ENCODE assay signal across 21 mouse cellular contexts in genomic region chr17:45986915-45987314, GRCm38 (mm10). TPM values are rescaled to one million over a fixed set of nuclear protein-coding genes. Genes with fewer than 3 reads are reported as not detected.
DNase-seq lines count a peak whose midpoint lies in the region; ATAC-seq and TF ChIP-seq lines count a peak whose summit lies in the region.
"Had no signal": no experiment of that assay in that cellular context is flagged by ENCODE, and none has a peak within 500 bp of the region (broad histone marks: within the 10 kb centered on the region; RNA-seq: fewer than 3 reads in every experiment).

No protein-coding gene starts in this region.

- no peaks in the 10 kb centered on the region for H3K4me1 ChIP-seq in kidney, postnatal 0 days (replicated peaks; ENCODE audit: insufficient read depth, low read length)
- peaks cover 2% of the 10 kb centered on the region for H3K4me1 ChIP-seq in lung, embryonic 16.5 days (replicated peaks; ENCODE audit: control insufficient read depth, insufficient read depth, low read length)
- H3K4me1 ChIP-seq in limb, embryonic 12.5 days (replicated peaks) = no peaks in the 10 kb centered on the region
- H3K4me1 ChIP-seq: embryonic facial prominence, embryonic 15.5 days; heart, embryonic 15.5 days; hindbrain, embryonic 15.5 days had no signal

- ATAC-seq in kidney, postnatal 0 days (replicated peaks; ENCODE audit: low FRiP score, low read depth) = peak; percentile 43; the same call in 1 of the 2 replicates
- no peak for ATAC-seq in lung, embryonic 16.5 days (ENCODE audit: low read depth)
- ATAC-seq in limb, embryonic 12.5 days (ENCODE audit: insufficient number of reproducible peaks, insufficient read depth, low FRiP score, low TSS enrichment, low read depth) = peak; percentile 37; the same call in 1 of the 2 replicates
- ATAC-seq: forebrain, embryonic 14.5 days; Patski had no signal

- H3K4me3 ChIP-seq in kidney, postnatal 0 days (replicated peaks; ENCODE audit: low read depth, low read length) = no peak overlapping the region
- no peak overlapping the region for H3K4me3 ChIP-seq in lung, embryonic 16.5 days (ENCODE audit: low read length)
- no peak overlapping the region for H3K4me3 ChIP-seq in limb, embryonic 12.5 days (replicated peaks)
- H3K4me3 ChIP-seq: embryonic facial prominence, embryonic 15.5 days; heart, embryonic 15.5 days; hindbrain, embryonic 15.5 days had no signal

- no peaks in the 10 kb centered on the region for H3K36me3 ChIP-seq in kidney, postnatal 0 days (ENCODE audit: insufficient read depth, low read length)
- no peaks in the 10 kb centered on the region for H3K36me3 ChIP-seq in lung, embryonic 16.5 days (ENCODE audit: control insufficient read depth, insufficient read depth, low read length)
- H3K36me3 ChIP-seq in limb, embryonic 12.5 days = no peaks in the 10 kb centered on the region
- H3K36me3 ChIP-seq: embryonic facial prominence, embryonic 15.5 days; G1E; heart, embryonic 15.5 days; hindbrain, embryonic 15.5 days had no signal

- no peaks in the 10 kb centered on the region for H3K27me3 ChIP-seq in kidney, postnatal 0 days (ENCODE audit: insufficient read depth, low read length)
- H3K27me3 ChIP-seq in lung, embryonic 16.5 days (ENCODE audit: control insufficient read depth, insufficient read depth, low read depth, low read length) = no peaks in the 10 kb centered on the region
- no peaks in the 10 kb centered on the region for H3K27me3 ChIP-seq in limb, embryonic 12.5 days
- H3K27me3 ChIP-seq: embryonic facial prominence, embryonic 15.5 days; heart, embryonic 15.5 days; hindbrain, embryonic 15.5 days; Patski had no signal

- H3K27ac ChIP-seq in kidney, postnatal 0 days = no peak overlapping the region
- peak overlapping the region; percentile 62 for H3K27ac ChIP-seq in lung, embryonic 16.5 days (ENCODE audit: low read length)
- H3K27ac ChIP-seq in limb, embryonic 12.5 days = no peak overlapping the region
- H3K27ac ChIP-seq: embryonic facial prominence, embryonic 15.5 days; heart, embryonic 15.5 days; hindbrain, embryonic 15.5 days had no signal

- no peak overlapping the region for H3K4me2 ChIP-seq in kidney, postnatal 0 days (ENCODE audit: low read length)
- no peak overlapping the region for H3K4me2 ChIP-seq in lung, embryonic 16.5 days (ENCODE audit: low read depth, low read length)
- no peak overlapping the region for H3K4me2 ChIP-seq in limb, embryonic 12.5 days
- H3K4me2 ChIP-seq: embryonic facial prominence, embryonic 15.5 days; heart, embryonic 15.5 days; hindbrain, embryonic 15.5 days had no signal

- DNase-seq in kidney, postnatal 0 days (ENCODE audit: low spot score) = no peak
- DNase-seq in kidney, adult 18-20 months = no peak
- DNase-seq in lung, adult 18-20 months = no peak
- no peak for DNase-seq in thymus, postnatal 0 days (ENCODE audit: low spot score)
- no peak for DNase-seq in left cerebral cortex, adult 9 months (ENCODE audit: low spot score in 2 of 2)
- DNase-seq: adrenal gland, postnatal 36 days; B cell, adult 2 months; cerebellum, adult 9-10 months; heart, postnatal 4 days; lung, postnatal 36 days; midbrain, embryonic 14.5 days; right cerebral cortex, postnatal 14 days; thymus, adult 2 months had no signal

- no peaks in the 10 kb centered on the region for H3K9me3 ChIP-seq in kidney, postnatal 0 days (replicated peaks; ENCODE audit: low read length)
- no peaks in the 10 kb centered on the region for H3K9me3 ChIP-seq in lung, embryonic 16.5 days (ENCODE audit: control insufficient read depth, low read length)
- H3K9me3 ChIP-seq in limb, embryonic 12.5 days = peaks cover 11% of the 10 kb centered on the region; the same call in 1 of the 2 replicates
- H3K9me3 ChIP-seq: embryonic facial prominence, embryonic 15.5 days; G1E; heart, embryonic 15.5 days; hindbrain, embryonic 15.5 days had no signal

- no peak overlapping the region for H3K9ac ChIP-seq in kidney, postnatal 0 days (ENCODE audit: low read depth, low read length)
- H3K9ac ChIP-seq in lung, embryonic 16.5 days (ENCODE audit: low read length) = no peak overlapping the region
- no peak overlapping the region for H3K9ac ChIP-seq in limb, embryonic 12.5 days (replicated peaks)
- H3K9ac ChIP-seq: embryonic facial prominence, embryonic 15.5 days; heart, embryonic 15.5 days; hindbrain, embryonic 15.5 days had no signal

- TF ChIP-seq CTCF in kidney, postnatal 0 days (IDR thresholded peaks at IDR 0.05; ENCODE audit: low read depth) = no peak

- WGBS in kidney, postnatal 0 days = 84% methylated on average over 3 of the region's 3 CpGs
- WGBS in lung, embryonic 16.5 days = 90% methylated on average over 3 of the region's 3 CpGs
- WGBS in limb, embryonic 12.5 days = 86% methylated on average over 3 of the region's 3 CpGs

RNA-seq across cellular contexts. Expression of gene Vegfa, which starts 45.3 kb away (rescaled TPM):
- polyA plus RNA-seq in kidney, postnatal 0 days (2015; fragmentation: Nextera tagmentation; extraction: Ambion mirVana) = 6.3 TPM in 2 replicates
- polyA plus RNA-seq in lung, embryonic 16.5 days (2015; fragmentation: Nextera tagmentation; extraction: Ambion mirVana) = 4.5 and 5.7 TPM in 2 replicates
- polyA plus RNA-seq in limb, embryonic 12.5 days (2016; fragmentation: Nextera tagmentation; extraction: Ambion mirVana) = 6.2 TPM in 2 replicates
- 1.1 and 1.3 TPM in 2 replicates for polyA plus RNA-seq in thymus, postnatal 0 days (2015; fragmentation: Nextera tagmentation; extraction: Ambion mirVana)
